Mouse (Mus musculus) forebrain, embryonic 12.5 days (tissue): ENCODE results near the gene Brd1. TPM values are rescaled to one million over a fixed set of nuclear protein-coding genes. Genes with fewer than 3 reads are reported as not detected.
"Not testable (repeated sequence)": the region's sequence is repeated elsewhere in the genome, so short reads cannot be mapped to it uniquely, and the experiment has no call there.

Source experiments
- ATAC-seq: fragments of 200-750 bp; cut with Nextera tagmentation; 2 replicates; pipeline ENCODE4 v1.8.0; 2017; ENCODE audit warnings: moderate TSS enrichment; ENCODE audit not compliant: low FRiP score
- H3K27ac ChIP-seq: fragments of 300-500 bp; sonication (generic); 2 replicates; pipeline ENCODE4 v1.5.1; 2016; ENCODE audit warnings: mild to moderate bottlenecking
- H3K27me3 ChIP-seq: fragments of 300-500 bp; sonication (generic); 2 replicates; pipeline ENCODE4 v1.6.1; 2016; ENCODE audit warnings: mild to moderate bottlenecking
- H3K36me3 ChIP-seq: fragments of 300-500 bp; sonication (generic); replicated peaks from 2 replicates; pipeline ENCODE4 v1.6.1; 2016; ENCODE audit warnings: mild to moderate bottlenecking
- H3K4me1 ChIP-seq: fragments of 300-500 bp; sonication (generic); 2 replicates; pipeline ENCODE4 v1.6.1; 2016
- H3K4me2 ChIP-seq: fragments of 300-500 bp; sonication (generic); 2 replicates; pipeline ENCODE4 v1.6.1; 2016; ENCODE audit warnings: mild to moderate bottlenecking, moderate library complexity
- H3K4me3 ChIP-seq: fragments of 300-500 bp; sonication (generic); replicated peaks from 2 replicates; pipeline ENCODE4 v1.5.1; 2016; ENCODE audit warnings: mild to moderate bottlenecking
- H3K9ac ChIP-seq: fragments of 300-500 bp; sonication (generic); 2 replicates; pipeline ENCODE4 v1.6.1; 2016; ENCODE audit warnings: mild to moderate bottlenecking
- H3K9me3 ChIP-seq: fragments of 300-500 bp; sonication (generic); 2 replicates; pipeline ENCODE4 v1.6.1; 2016
- WGBS: fragments of 180-500 bp; shearing (Covaris S2); methylation state at CpG from one replicate; pipeline ENCODE4 v1.1.7; 2016; 5-methylcytosine and 5-hydroxymethylcytosine counted together
- polyA plus RNA-seq: library from polyadenylated mRNA; unstranded; fragments of >200 nt; fragmentation: Nextera tagmentation; extraction: Ambion mirVana; gene quantifications from 2 replicates; pipeline ENCODE4 v1.2.1, GENCODE M21; 2016

Gene Brd1
- polyA plus RNA-seq, 1 experiment from 2014 or later, result 30.0 TPM

DNA sequence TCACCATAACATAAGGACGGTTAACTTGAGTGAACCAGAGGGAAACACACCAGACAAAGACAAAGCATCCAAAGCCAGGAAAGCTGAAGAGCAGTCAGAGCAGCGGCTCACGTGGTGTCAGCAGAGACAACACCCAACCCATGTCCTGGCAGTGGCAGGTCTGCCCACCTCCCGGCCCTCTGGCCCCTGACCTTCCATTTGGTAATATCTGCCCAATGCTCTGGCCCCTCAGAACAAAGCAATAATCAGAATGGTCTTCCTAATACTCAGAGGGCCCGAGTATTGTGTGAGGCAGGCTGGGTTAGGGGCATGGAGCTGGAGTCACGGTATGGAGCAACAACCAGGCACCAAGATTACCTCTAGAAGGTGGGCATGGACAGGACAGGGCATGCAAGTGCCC, 10.8 kb downstream of the Brd1 start:
- H3K36me3 ChIP-seq, result peaks cover 81% of the 10 kb centered on the region
- H3K4me2 ChIP-seq, result no peak overlapping the region
- H3K27ac ChIP-seq, result no peak overlapping the region
- peaks cover 4% of the 10 kb centered on the region; the same call in 1 of the 2 replicates for H3K4me1 ChIP-seq
- no peaks in the 10 kb centered on the region for H3K9me3 ChIP-seq
- no peak overlapping the region for H3K4me3 ChIP-seq
- no peaks in the 10 kb centered on the region for H3K27me3 ChIP-seq
- no peak overlapping the region for H3K9ac ChIP-seq
- 92% methylated on average over 6 of the region's 6 CpGs for WGBS
- ATAC-seq, result no peak

DNA sequence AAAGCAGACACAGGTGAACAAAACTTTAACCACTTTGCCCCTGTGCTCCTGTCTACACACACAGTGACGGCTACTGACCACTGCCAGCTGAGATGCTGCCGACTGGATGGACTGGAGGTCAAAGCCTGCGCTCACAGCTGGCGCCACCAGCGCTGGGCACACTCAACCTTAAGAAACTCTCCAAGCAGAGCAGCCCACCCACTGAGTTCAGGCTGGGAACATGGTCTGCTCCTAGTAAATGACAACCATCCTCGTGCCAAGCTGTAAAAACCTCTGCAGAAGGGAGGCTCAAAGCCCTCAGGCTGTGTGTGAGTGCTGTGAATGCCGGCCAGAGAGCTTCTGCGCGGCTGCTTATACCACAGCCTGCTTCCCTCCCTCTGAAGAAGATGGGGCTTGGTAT, 16.8 kb downstream of the Brd1 start:
- ATAC-seq, result no peak
- Histone ChIP-seq H3K9me3 (no peaks in the 10 kb centered on the region), H3K4me1 (no peaks in the 10 kb centered on the region), H3K4me2 (no peak overlapping the region), H3K4me3 (no peak overlapping the region), H3K27ac (no peak overlapping the region), H3K36me3 (peaks cover 92% of the 10 kb centered on the region), H3K9ac (no peak overlapping the region), H3K27me3 (no peaks in the 10 kb centered on the region)
- 75% methylated on average over 9 of the region's 9 CpGs for WGBS

DNA sequence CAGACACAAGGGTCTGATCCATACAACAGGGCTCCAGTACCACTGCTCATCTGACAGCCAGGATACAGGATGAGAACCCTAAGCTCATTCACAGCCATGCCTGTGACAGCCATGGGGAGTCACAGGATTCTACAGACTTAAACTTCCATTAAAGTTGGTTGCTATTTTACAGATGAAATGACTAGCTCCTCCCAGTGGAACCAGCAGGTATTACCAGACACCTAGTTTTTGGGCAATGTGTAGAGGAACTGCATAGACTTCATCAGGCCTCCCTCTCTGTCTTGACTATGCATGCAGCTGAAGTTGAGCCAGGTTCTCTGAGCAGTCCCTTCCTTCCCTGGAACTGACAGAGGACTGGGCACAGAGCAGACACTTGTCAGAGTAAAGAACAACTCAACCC, 17.7 kb downstream of the Brd1 start:
- Histone ChIP-seq H3K9ac (no peak overlapping the region), H3K4me3 (no peak overlapping the region), H3K27me3 (no peaks in the 10 kb centered on the region), H3K27ac (no peak overlapping the region), H3K4me1 (no peaks in the 10 kb centered on the region), H3K9me3 (no peaks in the 10 kb centered on the region), H3K36me3 (peaks cover 92% of the 10 kb centered on the region), H3K4me2 (no peak overlapping the region)
- no peak for ATAC-seq

DNA sequence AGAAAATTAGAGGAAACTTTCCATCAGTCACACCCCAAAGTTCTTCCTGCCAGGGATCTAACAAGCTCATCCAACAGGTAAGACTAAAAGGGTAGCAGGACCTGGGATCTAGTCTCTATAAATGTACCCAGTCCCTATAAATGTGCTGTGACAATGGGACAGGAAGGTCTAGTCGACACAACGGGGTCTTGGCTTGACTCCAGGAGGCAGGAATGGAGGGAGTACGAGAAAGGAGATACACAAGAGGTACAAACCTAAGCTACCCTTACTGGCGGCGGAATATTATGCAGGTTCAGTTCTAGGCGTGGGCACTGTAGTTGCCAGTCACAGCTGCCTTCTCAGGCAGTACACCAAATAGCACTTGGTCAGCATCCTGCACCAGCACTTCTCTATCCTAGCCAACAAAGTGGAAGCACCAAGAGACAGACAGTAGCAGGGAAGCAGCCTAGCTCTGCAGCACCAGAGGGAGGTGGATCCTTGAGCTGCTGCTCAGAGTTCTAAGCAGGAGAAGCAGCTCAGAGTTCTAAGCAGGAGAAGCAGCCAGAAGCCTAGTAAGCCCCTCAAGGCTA, 19.9 kb downstream of the Brd1 start:
- Histone ChIP-seq H3K4me1 (no peaks in the 10 kb centered on the region), H3K27me3 (no peaks in the 10 kb centered on the region), H3K4me3 (no peak overlapping the region), H3K9me3 (no peaks in the 10 kb centered on the region), H3K27ac (no peak overlapping the region), H3K36me3 (peaks cover 98% of the 10 kb centered on the region), H3K4me2 (no peak overlapping the region), H3K9ac (no peak overlapping the region)
- 91% methylated on average over 6 of the region's 6 CpGs for WGBS
- ATAC-seq, result no peak

DNA sequence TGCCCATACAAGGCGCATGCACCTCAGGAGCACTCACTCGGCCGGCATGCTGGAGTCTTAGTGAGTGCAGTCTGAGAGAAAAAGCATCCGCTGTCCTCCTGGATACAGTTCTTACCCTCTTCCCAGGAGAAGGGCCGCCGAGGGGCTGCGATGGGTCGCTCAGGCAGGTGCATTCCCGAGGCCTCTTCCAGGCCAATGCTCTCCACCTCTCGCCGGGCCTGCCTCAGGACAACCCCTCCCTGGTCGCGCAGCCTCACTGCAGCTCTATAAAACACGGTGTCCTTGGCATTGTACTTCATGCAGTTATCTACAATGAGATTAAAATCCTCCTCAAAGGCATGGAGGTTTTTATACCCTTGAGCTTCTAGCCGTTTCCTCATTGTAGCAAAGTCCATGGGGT, 21.5 kb downstream of the Brd1 start:
- Histone ChIP-seq H3K27me3 (no peaks in the 10 kb centered on the region), H3K4me3 (no peak overlapping the region), H3K9ac (no peak overlapping the region), H3K27ac (no peak overlapping the region), H3K9me3 (no peaks in the 10 kb centered on the region), H3K4me1 (no peaks in the 10 kb centered on the region), H3K4me2 (no peak overlapping the region), H3K36me3 (peaks cover 100% of the 10 kb centered on the region)
- WGBS, result 94% methylated on average over 15 of the region's 15 CpGs
- no peak for ATAC-seq

DNA sequence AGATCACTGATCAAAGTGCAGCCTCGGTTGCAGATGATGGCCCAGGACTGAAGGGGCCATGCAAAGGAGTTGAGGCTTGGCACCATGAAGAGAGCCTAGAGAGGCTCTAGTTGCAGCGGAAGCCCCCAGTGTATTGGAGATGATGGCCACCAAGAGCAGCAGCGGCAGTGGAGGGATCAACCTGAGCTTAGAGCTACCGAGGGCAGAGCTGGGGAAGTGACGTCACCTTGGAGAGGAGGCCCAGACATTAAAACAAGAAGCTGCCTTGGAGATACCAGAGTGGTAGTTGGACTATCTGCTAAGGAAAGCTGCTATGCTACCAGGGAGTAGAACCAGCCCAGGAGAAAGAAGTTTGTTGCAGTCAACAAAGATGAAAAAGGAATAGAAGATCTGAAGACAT, 24.2 kb downstream of the Brd1 start:
- WGBS, result 92% methylated on average over 5 of the region's 5 CpGs
- no peaks in the 10 kb centered on the region for H3K27me3 ChIP-seq
- no peak overlapping the region for H3K4me2 ChIP-seq
- no peak overlapping the region for H3K27ac ChIP-seq
- no peaks in the 10 kb centered on the region for H3K4me1 ChIP-seq
- H3K4me3 ChIP-seq, result no peak overlapping the region
- peaks cover 100% of the 10 kb centered on the region for H3K36me3 ChIP-seq
- no peak for ATAC-seq
- H3K9me3 ChIP-seq, result no peaks in the 10 kb centered on the region
- no peak overlapping the region for H3K9ac ChIP-seq

DNA sequence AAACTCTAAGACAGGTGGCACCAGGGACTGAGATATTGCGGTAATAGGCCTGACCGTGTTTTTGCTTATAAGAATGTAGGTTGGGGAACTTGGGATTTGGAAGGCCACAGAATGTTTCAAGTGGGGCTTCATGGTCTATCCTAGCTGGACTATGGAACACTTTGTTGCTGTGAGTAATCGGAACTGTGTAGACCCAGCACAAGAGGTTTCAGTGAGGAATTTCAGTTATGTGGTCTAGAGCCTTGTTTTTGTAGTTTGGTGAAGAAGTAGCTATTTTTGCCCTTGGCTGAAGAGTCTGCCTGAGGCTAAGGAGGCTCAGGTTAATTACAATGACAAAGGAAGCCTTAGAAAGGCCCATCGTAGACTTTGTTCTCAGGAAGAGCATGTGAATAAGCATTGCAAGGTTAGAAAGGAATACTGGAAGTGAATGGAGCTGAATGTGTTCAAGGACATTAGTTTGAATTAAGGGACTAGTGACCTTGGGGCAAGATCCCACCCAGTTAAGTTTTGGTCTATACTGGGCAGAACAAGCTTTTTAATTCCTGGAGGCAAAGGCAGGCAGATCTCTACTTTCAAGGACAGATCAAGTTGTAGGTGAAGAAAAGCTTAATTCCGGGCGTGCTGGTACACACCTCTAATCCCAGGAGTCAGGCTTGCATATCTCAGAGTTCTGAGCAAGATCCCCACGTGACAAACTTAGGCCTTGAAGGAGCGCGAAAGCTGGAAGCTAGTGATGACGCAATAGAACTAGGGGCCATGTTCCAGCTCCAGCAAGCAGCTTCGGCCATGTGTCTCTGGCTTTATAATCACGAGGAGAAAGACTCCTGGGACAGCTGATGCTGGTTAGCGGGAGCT, 25.1 kb downstream of the Brd1 start:
- H3K9ac ChIP-seq, result no peak overlapping the region
- no peak overlapping the region for H3K4me2 ChIP-seq
- whole genome bisulfite sequencing, result 79% methylated on average over 13 of the region's 13 CpGs
- H3K9me3 ChIP-seq, result no peaks in the 10 kb centered on the region
- no peak overlapping the region for H3K27ac ChIP-seq
- no peak for ATAC-seq
- no peaks in the 10 kb centered on the region for H3K4me1 ChIP-seq
- H3K27me3 ChIP-seq, result no peaks in the 10 kb centered on the region
- H3K4me3 ChIP-seq, result no peak overlapping the region
- peaks cover 98% of the 10 kb centered on the region for H3K36me3 ChIP-seq

DNA sequence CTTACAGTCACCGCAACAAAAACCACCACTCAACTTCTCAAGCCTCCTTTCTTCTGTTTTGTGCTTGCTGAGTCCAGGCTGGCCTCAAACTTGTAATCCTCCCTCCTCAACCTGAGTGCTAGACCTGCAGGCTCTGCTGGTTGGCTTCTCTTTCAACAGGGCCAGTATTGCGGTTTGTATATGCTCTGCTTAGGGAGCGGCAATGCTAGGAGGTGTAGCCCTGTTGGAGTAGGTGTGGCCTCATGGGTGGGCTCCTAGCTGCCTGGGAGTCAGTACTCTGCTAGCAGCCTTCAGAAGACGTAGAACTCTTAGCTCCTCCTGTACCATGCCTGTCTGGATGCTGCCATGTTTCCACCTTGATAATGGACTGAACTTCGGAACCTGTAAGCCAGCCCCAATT, 25.8 kb downstream of the Brd1 start:
- H3K4me3 ChIP-seq, result no peak overlapping the region
- peaks cover 98% of the 10 kb centered on the region for H3K36me3 ChIP-seq
- no peak overlapping the region for H3K4me2 ChIP-seq
- no peak overlapping the region for H3K9ac ChIP-seq
- H3K27ac ChIP-seq, result no peak overlapping the region
- H3K9me3 ChIP-seq, result no peaks in the 10 kb centered on the region
- WGBS, result 94% methylated on average over 5 of the region's 5 CpGs
- no peaks in the 10 kb centered on the region for H3K27me3 ChIP-seq
- no peak for ATAC-seq
- no peaks in the 10 kb centered on the region for H3K4me1 ChIP-seq

DNA sequence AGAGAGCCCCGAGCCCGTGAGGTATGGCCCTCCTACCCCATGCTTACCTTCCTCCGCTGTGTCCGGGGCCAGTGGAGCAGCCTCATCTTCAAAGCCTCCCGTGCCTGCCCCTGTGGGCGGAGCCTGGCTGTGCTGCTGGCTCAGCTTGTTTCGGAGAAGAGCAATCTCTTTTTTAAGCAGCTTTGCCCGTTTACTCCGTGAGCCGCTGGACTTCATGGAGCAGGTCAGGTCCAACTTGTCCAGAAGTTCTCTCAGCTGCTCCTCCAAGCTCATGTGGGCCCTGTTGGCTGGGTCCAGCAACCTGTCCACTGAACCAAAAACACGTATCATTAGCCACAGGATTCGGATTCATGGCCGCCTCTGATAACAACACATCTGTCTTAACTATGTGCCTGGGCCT, 27.0 kb downstream of the Brd1 start:
- 80% methylated on average over 13 of the region's 13 CpGs for WGBS
- H3K27me3 ChIP-seq, H3K27ac ChIP-seq, H3K9me3 ChIP-seq, ATAC-seq, H3K4me3 ChIP-seq, H3K9ac ChIP-seq, H3K4me2 ChIP-seq, H3K4me1 ChIP-seq: not testable (repeated sequence)
- H3K36me3 ChIP-seq, result peaks cover 98% of the 10 kb centered on the region

DNA sequence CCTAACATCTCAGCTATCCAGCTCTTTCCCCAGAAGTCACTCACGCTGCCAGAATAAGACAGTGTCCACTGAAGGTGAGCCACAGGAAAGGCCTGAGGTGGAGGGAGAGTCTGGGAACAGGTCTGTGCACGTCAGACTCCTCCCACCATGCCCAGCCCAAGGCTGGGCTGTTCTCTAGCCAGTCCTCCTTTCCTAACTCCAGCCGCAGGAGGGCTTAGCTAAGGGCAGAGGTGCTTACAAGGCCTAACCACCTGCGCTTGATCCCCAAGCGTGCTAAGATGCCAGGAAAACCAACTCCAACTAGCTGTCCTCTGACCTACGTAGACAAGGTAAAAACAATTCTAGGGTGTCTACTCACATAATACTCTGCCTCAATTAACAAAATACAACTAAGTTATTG, 27.7 kb downstream of the Brd1 start:
- H3K4me3 ChIP-seq, result no peak overlapping the region
- H3K9ac ChIP-seq, result no peak overlapping the region
- no peaks in the 10 kb centered on the region for H3K27me3 ChIP-seq
- H3K27ac ChIP-seq, result no peak overlapping the region
- 93% methylated on average over 6 of the region's 6 CpGs for WGBS
- no peak for ATAC-seq
- no peak overlapping the region for H3K4me2 ChIP-seq
- H3K9me3 ChIP-seq, result no peaks in the 10 kb centered on the region
- peaks cover 98% of the 10 kb centered on the region for H3K36me3 ChIP-seq
- H3K4me1 ChIP-seq, result no peaks in the 10 kb centered on the region

DNA sequence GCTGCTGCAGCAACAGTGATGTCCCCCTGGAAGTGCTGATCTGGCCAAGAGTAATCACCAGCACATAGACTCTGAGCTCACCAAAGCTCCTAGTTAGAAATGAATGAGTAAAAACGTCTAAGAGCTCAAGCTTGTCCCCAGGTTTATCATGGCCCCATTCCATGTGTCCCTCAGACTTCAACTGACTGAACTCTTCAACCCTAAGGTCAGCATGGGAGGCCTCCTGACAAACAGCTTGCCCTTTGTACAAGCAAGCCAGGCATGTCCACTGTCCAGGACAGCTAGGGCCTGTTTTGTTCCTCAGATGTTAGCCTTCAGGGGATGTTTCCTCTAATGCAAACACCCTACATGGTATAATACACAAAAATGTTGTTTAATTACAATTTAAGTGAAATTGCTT, 29.7 kb downstream of the Brd1 start:
- H3K27ac ChIP-seq, result no peak overlapping the region
- peaks cover 98% of the 10 kb centered on the region for H3K36me3 ChIP-seq
- H3K27me3 ChIP-seq, result no peaks in the 10 kb centered on the region
- no peak for ATAC-seq
- no peak overlapping the region for H3K4me3 ChIP-seq
- no peaks in the 10 kb centered on the region for H3K9me3 ChIP-seq
- WGBS, result 81% methylated on average over 1 of the region's 1 CpGs
- no peak overlapping the region for H3K9ac ChIP-seq
- H3K4me2 ChIP-seq, result no peak overlapping the region
- H3K4me1 ChIP-seq, result no peaks in the 10 kb centered on the region

DNA sequence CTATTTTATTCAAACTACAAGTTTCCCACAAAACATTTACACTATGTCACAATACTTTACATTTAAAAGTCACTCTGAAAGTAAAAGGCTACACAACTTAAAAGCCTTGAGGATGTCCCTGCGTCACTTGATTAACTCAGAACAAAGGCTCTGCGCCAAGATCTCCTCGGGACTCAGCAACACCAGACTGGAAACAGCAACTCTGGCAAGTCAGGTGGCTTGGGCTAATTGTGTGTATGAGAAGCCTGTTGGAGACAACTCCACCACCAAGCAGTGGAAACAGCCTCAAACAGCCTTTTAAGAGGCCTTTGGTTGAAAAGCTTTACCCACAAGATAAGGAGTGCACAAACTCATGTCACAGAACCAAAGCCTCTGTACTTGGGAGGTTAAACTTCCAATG, 31.5 kb downstream of the Brd1 start:
- no peak overlapping the region for H3K4me3 ChIP-seq
- H3K9me3 ChIP-seq, result no peaks in the 10 kb centered on the region
- no peak for ATAC-seq
- no peaks in the 10 kb centered on the region for H3K4me1 ChIP-seq
- no peak overlapping the region for H3K4me2 ChIP-seq
- no peak overlapping the region for H3K27ac ChIP-seq
- H3K9ac ChIP-seq, result no peak overlapping the region
- no peaks in the 10 kb centered on the region for H3K27me3 ChIP-seq
- H3K36me3 ChIP-seq, result peaks cover 98% of the 10 kb centered on the region
- WGBS, result 61% methylated on average over 3 of the region's 3 CpGs

DNA sequence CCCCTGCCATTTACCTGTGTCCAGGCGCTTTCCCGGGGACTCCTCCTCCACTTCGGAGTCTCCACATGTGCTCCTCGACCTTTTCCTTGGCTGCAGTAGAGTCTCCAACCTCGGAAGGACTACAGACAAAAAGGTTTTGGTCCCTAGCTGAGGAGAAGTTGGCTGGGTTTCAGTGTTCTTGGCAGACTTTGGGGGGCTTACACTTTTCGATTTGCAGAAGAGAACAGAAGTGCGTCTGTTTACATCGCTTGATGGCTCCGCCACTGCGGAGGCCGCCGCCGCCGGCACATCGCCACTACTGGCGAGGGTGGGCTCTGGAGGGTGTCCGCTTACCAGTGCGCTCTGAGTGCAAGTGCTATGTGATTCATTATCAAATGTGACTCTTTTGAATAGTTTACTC, 33.3 kb downstream of the Brd1 start:
- no peaks in the 10 kb centered on the region for H3K27me3 ChIP-seq
- H3K36me3 ChIP-seq, result peaks cover 96% of the 10 kb centered on the region
- no peak overlapping the region for H3K9ac ChIP-seq
- WGBS, result 92% methylated on average over 18 of the region's 18 CpGs
- ATAC-seq, result no peak
- H3K4me1 ChIP-seq, result no peaks in the 10 kb centered on the region
- H3K9me3 ChIP-seq, result no peaks in the 10 kb centered on the region
- H3K27ac ChIP-seq, result 0 out of 2 replicates have a peak overlapping the region, but pooled peaks have one; percentile 19
- no peak overlapping the region for H3K4me2 ChIP-seq
- H3K4me3 ChIP-seq, result no peak overlapping the region
